Mouse (Mus musculus): Measurements from ENCODE around the gene Hoga1.

Gene Hoga1

DNA sequence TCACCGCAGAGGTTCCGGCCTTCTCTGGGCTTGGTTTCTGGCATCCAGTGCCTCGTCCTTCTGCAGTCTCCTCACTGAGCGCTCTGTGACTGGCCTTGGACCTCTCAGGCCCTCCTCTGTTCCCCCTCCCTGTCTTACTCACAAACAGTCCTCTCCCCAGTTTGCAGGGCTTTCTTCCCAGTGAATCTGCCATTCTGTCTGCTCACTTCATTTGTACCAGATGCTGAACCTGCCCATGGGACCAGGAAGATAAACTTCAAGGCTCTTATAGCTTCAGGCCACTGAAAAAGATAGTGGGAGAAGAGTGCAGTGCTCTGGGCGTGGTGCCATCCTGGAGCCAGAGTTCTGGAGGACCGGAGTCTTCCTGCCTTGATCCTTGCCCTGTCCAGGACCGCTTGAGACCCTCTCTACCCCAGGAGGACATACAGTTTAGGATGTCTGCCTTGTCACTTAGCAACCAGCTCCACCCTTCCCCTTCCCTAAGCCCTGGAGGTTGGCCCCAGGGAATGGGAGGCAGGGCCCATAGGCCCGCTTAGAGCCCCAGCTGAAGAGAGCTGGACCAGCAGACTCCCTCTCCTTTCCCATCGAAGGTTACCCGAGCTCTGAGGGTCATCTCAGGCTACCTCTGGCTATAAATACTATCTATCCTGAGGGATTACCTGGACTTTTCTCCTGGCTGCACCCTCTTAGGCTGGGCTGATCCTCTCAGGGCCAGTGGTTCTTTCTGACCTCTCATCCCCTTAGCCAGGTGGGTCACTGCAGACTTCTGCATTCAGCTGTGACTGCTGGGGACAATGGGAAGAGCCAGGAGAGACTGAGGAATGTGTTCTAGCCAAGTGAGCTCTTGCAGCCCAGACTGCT, 23.5 kb upstream of the Hoga1 start:
- DNase-seq (ENCODE audit: low read depth, low spot score) = no peak

DNA sequence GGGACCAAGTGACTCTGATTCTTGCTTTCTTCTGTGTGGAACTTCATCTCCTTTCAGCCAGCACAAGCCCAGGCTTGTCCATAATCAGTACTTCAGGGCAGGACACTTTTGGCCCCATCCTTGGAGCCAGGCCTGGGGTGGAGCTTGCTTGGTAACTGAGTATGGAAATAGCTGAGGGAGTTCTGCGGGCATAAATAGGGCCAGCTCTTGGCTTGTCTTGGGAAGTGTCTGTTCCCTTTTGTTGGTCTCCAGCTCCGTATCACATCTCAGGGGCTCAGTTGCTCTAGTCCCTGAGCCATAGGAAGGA, 22.9 kb upstream of the Hoga1 start:
- DNase-seq (ENCODE audit: low read depth, low spot score) = no peak

DNA sequence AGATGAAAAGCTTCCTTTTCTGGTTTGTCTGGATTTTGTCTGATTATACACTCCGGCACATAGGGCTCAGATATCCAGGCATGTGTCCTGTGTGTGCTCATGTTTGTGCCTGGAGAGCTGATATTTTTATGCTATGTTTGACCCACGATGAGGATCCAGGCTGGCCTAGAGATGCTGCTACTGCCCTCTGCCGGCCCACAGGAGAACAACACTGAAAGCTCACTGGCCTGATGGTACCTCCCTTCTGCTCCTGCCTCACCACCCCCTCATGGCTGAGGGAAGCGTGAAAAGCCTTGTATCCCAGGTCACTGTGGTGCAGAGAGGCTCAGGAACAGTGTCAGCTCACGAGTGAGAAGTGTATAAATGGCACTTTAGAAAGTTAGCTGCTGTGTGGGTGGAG, 19.3 kb upstream of the Hoga1 start:
- DNase-seq (ENCODE audit: low read depth, low spot score) = peak; percentile 69

DNA sequence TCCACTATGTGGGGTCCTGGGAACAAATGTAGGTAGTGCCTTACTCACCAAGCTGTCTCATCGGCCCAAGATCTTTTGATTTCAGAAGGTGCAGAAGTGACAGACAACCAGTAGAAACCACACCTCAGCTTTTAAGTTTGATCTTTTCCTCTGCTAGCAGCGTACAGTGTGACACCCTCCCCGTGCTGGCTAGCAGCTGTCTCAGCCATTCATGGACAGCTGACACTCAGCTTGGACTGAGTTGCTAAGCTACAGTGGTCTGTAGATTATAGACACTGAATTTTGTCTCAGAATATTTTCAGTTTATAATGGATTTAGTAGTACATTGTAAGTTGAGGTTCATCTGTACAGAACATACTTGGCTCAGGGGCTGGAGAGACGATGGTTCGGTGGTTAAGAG, 14.3 kb upstream of the Hoga1 start:
- DNase-seq (ENCODE audit: low read depth, low spot score) = no peak

DNA sequence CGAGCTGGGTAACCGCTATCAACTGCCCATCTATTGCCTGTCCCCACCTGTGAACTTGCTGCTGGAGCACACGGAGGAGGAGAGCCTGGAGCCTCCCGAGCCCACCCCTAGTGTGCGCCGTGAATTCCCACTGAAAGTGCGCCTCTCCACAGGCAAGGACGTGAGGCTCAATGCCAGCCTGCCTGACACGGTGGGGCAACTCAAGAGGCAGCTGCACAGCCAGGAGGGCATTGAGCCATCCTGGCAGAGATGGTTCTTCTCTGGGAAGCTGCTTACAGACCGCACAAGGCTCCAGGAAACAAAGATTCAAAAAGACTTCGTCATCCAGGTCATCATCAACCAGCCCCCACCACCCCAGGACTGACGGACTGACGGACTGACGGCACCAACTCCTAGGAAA, 11.8 kb upstream of the Hoga1 start:
- no peak for DNase-seq (ENCODE audit: low read depth, low spot score)

DNA sequence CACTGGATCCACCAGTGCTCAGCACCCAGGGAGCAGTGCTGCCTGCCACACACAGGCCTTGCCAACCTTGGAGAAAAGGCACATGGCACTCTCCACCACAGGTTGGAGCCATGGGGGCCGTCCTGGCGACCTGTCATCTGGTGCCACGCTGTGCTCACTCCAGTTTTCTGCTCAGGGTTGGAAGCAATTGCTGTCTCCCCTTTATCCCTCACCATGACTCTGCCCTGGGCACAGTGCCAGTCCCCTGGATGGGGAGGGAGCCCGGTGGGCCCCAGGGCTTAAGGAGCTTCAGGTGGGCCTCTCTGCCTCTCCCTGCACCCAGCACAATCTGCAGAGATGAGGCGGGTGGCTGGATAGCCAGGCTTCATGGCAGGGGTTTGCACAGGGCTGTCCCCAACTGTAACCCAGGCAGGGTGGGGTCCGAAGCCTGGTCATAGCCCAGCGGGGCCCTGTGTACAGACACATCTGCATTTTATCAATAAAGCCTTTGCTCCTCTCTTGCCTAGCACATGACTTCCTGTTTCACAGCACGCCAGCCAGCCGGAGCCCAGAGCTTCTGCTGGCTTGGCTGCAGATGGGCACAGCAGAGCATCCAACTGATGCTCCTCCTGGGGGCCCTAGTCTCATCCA, 11.1 kb upstream of the Hoga1 start:
- no peak for DNase-seq (ENCODE audit: low read depth, low spot score)

DNA sequence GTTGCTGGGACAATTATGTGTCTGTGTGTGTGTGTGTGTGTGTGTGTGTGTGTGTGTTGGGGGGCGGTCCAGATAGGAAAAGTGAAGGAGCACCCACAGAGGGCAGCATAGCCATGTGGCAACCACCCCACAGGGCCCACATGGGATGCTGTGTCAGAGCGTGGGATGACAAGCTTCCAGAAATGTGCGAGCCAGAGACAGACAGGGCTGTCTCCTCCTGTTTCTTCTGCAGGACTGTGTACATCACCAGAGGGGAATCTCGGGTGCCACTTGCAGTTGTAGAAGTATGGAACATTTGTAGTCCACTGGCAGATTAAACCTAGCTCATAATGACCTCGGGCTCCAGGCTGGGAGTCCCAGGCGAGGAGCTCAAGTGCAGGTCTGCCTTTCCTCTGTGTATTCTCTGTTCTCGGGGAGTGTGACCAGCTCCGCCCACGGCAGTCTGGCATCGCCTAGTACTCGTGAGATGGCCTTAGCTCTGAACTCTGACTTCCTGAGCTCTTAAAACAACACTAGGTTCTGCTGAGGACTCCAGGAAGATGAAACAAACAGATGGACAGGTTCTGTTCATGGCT, 10.4 kb upstream of the Hoga1 start:
- no peak for DNase-seq (ENCODE audit: low read depth, low spot score)

DNA sequence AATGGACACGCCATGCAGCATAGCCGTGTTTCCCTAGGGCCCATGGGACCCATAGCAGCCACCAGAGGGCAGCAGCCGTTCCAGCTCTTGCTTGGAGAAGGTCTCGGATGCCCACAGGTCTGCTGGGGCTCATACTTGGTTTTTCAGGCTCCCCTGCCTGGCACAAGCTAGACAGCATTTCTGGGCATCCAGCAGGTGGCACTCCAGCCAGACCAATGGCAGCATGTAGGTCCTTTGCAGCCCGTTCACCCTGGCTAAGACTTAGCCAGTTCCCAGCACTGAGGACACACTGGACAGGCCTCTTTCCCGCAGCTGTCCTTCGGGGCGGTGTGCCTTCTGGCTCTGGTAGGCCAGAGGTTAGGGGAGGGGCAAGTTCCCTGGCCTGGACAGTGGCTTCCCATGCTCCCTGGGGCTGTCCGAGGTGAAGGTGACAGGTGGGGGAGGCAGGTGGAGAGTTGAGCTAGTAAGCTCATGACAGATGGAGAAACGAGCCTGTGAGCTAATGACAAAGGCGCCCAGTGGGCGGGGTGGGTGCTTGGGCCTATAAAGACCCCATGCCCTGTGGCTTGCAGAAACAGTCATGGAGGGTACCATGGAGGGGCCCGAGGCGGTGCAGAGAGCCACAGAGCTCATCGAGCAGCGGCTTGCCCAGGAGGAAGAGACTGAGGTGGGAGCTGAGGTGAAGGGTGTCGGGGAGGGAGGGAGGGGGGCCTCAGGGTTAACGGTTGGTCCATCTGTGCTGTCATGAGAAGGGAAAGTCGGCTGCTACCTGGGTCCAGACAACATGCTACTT, 9.8 kb upstream of the Hoga1 start, which contains the start of gene Ankrd2:
Gene Ankrd2, plus strand, starts transcription at position 545 of the 793 bp plus-strand sequence.
- DNase-seq (ENCODE audit: low read depth, low spot score) = peak; percentile 79

DNA sequence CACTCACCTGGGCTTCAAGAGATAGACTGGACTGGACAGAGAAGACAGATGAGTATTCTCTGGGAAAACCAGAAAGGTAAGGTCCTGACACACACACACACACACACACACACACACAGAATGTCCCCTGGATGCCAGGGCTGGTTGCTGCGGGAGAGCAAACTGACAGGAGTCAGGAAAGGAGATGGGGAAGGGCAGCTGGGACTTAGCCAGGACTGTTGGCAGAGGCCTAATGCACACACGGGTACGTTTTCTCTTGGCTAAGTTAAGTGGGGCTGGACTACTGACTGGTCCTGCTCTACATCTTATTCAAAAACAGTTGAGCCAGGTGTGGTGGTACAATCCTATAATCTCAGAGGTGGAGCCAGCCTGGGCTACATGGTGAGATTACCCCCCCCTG, 9.1 kb upstream of the Hoga1 start:
- DNase-seq (ENCODE audit: low read depth, low spot score) = no peak

DNA sequence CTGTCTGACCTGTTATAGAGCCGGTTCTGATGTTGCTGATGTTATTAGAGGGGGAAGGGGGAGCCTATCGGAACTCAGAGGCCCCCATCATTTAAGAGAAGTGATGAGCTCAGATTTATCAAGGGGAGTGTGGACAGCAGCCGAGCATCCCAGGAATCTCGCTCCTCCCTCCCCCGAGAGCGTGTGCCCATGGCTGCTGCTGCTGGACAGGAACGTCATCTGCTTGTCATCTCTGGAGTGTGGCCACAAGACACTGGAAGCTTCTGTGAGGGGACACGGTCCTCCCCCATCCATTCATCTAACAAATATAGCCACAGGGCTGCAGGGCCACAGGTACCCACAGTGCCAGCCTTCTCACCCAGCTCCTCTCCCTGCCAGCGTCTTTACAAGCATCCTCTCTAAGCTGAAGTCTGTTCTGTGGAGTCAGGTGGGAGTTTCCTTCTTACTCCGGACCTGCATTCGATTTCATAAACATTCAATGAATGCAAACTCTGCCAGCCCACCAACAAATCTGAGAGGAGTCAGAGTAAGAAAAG, 8.2 kb upstream of the Hoga1 start:
- DNase-seq (ENCODE audit: low read depth, low spot score) = no peak

DNA sequence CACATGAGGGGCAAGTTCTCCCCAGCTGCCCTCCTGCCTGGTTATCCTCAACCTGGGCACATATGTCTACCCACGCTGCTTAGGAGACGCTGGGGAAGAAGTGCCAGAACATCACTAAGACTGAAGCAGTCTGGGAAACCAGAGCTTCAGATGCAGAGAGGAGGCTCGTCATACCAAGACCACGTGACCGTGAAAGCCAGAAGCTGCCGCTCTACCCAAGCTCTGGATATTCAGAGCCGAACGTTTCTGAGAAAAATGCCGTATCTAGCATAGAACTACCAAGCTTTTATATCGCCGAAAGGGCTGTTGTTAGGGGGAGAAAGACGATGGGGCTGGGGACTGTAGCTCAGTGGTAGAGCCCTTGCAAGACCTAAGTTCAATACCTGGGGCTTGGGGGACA, 7.1 kb upstream of the Hoga1 start:
- no peak for DNase-seq (ENCODE audit: low read depth, low spot score)

DNA sequence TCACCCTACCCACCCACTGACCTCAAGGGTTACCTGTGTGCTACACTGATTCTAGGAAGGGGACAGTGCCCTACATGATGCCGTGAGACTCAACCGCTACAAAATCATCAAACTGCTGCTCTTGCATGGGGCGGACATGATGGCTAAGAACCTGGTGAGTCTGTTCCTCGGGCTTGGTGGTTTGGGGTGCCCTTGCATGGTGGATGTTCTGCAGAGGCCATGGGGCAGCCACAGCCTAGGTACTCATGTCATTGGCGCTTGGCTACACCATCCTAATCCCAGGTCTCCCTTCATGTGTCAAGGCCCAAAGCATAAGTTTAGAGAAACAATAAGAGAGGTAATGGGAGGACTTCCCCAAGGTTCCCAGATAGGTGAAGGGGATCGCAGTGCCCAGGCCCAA, 1.4 kb upstream of the Hoga1 start:
- DNase-seq (ENCODE audit: low read depth, low spot score) = no peak

DNA sequence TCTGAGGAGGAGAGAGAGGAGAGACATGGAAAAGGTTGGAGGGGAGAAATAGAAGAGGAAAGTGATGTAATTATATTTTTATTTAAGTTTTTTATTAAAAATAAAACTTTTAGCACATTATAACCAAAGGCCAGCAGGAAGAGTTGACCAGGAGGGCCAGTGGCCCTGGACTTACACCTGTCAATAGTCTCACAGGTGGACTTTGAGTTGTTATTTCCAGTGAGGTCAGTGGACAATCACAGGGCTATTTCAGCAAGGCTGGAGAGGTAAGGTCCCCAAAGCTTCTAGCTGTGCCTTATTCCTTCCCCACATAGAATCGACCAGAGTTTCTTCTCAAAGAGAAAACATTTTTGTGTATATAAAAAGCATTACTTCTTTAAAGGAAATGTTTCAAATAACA, 4.8 kb downstream of the Hoga1 start:
- no peak for DNase-seq (ENCODE audit: low read depth, low spot score)

DNA sequence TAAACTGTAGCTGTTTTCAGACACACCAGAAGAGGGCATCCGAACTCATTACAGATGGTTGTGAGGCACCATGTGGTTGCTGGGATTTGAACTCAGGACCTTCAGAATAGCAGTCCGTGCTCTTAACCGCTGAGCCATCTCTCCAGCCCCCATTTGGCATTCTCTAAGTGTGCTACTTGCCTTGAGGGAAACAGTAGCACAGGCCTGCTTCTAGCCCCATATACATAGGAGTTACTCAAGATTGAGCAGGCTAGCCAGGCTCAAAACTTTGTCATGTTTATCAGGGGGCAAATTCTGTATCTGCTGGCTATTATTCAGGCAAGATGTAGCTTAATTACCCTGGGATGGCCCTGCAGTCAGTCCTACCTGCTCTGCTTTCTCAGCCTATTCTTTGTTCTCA, 5.9 kb downstream of the Hoga1 start:
- DNase-seq (ENCODE audit: low read depth, low spot score) = no peak

DNA sequence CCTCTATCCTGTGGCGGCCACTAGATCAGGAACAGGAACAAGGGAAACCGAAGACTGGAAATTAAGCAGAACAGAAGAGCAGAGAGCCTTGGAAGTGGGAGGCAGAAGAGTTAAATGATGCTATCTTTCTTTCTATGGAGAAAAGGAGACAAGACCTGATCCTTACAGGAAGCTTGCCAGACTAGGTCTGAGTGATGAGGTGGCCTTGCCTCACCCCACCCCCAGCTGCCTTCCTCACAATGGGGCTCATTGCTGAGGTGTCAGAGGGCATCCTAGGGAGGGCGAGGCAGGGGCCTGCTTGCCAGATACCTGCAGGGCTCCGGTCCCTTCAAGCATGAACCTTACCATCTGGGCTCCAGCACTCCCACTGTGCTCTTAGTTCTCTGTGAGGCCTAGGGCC, 6.5 kb downstream of the Hoga1 start, which contains the start of gene 4933411K16Rik:
Gene 4933411K16Rik, plus strand, starts transcription at position 301 of the 400 bp plus-strand sequence.
- no peak for DNase-seq (ENCODE audit: low read depth, low spot score)

DNA sequence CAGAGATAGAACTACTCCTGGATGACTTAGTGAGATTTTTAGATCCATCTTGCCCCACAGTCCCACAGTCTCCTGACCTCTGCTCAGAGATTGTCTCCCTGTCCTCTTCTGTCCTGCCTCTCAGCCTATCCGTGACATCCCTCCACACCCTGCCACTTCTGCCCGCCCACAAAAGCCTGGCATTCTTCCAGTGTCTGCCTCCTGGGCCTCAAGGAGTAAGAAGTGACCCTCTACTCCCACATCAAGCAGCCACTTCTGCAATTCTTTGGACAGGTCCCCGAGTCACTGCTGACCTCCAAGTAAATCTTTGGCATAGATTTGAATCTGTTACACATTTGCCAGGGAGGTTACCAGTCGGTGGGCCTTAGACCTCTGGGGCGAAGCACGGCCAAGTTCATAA, 8.8 kb downstream of the Hoga1 start:
- no peak for DNase-seq (ENCODE audit: low read depth, low spot score)

DNA sequence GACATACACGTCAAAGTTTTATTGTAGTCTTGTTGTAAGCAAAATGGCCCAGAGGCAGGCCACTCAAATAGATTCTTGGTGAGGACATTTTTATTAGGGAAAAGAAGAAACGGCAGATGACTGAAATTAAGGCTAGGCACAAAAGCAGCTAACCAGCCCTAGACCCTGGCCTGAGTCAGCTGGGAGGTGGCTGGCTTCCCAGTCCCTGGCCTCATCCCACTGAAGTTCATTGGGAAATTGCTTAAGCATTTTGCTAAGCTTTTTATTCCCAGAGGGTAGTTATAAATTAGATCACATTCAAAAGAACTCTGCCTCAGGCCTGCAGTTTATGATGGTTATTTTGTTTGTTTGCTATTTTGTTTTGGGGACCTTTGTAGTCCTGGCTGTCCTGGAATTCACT, 10.5 kb downstream of the Hoga1 start:
- no peak for DNase-seq (ENCODE audit: low read depth, low spot score)

DNA sequence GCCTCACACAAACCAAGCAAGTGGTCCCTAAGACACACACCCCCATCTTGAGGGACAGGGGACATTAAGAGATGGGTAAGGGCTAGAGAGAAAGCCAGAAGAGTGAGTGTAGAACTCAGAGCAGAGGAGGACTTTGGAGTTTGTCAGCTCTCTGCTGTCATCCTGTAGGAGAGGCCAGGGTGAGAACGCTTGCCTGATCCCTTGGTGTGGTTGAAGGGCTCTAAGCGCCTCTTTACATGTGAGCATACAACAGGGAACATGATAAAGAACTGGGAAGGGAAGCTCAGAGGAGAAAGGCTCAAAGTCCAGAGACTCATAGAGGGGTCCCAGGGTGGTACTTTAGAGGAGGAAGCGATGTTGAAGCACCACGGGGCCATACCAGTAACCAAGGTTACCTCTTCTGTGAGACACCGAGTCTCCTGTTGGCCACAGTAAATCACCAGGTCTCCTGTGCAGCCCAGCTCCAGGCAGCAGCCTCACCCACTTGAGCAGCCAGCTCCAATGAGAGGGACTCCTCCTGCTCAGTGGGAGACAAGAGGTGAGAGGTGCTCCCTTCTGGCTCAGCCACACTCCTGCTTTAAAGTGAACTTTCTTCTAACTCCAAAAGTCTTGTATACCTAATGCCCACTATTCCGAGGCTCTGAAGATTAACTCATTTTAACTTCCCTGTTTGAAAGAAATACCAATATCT, 11.5 kb downstream of the Hoga1 start:
- DNase-seq (ENCODE audit: low read depth, low spot score) = no peak

DNA sequence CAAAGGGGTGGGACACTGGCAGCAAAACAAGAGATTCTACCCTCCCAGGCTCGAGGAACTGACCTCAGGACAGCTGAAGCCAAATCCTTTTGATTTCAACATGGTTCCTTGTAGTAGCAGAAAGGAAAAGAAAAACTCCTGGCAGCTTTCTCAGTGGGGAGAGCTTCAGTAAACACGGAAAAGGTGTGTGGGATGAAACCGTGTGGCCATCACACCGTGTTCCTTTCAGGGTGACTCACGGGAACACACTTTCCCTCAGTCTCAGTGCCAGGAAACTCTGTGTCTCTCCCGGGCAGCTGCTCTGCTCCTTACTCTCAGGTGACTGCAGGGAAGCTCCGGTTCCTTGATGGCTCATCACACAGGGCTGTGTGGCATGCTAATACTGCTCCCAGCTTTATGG, 13.0 kb downstream of the Hoga1 start:
- no peak for DNase-seq (ENCODE audit: low read depth, low spot score)

DNA sequence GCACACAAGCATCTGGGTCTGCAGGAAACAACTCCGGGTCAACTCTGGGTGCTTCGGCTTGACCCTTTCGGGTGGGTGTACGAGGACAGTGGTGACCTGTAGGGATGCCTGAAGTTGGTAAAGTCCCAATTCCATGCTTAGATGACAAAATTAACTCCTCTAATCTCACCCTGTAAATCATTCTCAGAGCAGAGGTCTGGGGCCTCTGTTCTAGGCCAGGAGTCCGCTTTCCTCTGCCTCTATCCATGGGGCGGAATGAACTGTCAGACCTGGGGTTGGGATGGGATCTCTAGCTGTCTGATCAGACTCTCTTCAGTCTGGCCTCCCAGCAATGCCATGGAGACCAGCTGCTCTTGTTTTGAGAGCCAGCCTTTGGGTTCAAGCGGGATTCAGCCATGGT, 16.0 kb downstream of the Hoga1 start:
- DNase-seq (ENCODE audit: low read depth, low spot score) = no peak

Data from CD4-positive helper T cell, adult 2 months (primary cell).